Mouse (Mus musculus) brain, embryonic 14.5 days (tissue): ENCODE measurements around the gene Rnf126.

Experiments
- CTCF ChIP-seq: fragments of 200-500 bp; IDR thresholded peaks from 2 replicates; pipeline ENCODE4 v1.5.1; 2012; ENCODE audit warnings: inconsistent platforms, mild to moderate bottlenecking, moderate library complexity, borderline replicate concordance; ENCODE audit not compliant: insufficient read depth, insufficient read length; ENCODE audit errors: extremely low read depth
- POLR2A ChIP-seq: fragments of 200-500 bp; IDR thresholded peaks from 2 replicates; pipeline ENCODE4 v1.6.1; 2012; ENCODE audit warnings: mild to moderate bottlenecking, inconsistent platforms, borderline replicate concordance; ENCODE audit not compliant: poor library complexity, insufficient read depth, insufficient read length, severe bottlenecking; ENCODE audit errors: extremely low read depth

GRCm38 (mm10) chr10:79800508-79800907 is 33.8 kb upstream of the Rnf126 start:
- no peak for TF ChIP-seq POLR2A
- no peak for TF ChIP-seq CTCF
